Mouse (Mus musculus) liver, embryonic 14.5 days (tissue): ENCODE data around the gene 4921511C20Rik. TPM values are rescaled to one million over a fixed set of nuclear protein-coding genes. Genes with fewer than 3 reads are reported as not detected.

ENCODE experiments used
- ATAC-seq: fragments of 200-750 bp; cut with Nextera tagmentation; 2 replicates; pipeline ENCODE4 v1.8.0; 2017; ENCODE audit warnings: moderate number of reproducible peaks, mild to moderate bottlenecking, moderate library complexity; ENCODE audit not compliant: insufficient read depth
- DNase-seq, 3 experiments: peaks; one replicate each; pipeline ENCODE4 v3.0.0-alpha.2; 2012 to 2013; ENCODE audit warnings: low read depth in 3 of 3, low spot score in 3 of 3
- H3K27ac ChIP-seq: fragments of 300-500 bp; sonication (generic); 2 replicates; pipeline ENCODE4 v1.5.1; 2014; ENCODE audit warnings: moderate library complexity, mild to moderate bottlenecking, control low read depth, inconsistent platforms
- H3K27me3 ChIP-seq: fragments of 300-500 bp; sonication (generic); 2 replicates; pipeline ENCODE4 v1.6.1; 2014; ENCODE audit warnings: mild to moderate bottlenecking, low read length, moderate library complexity; ENCODE audit not compliant: control insufficient read depth, insufficient read depth
- H3K36me3 ChIP-seq: fragments of 300-500 bp; sonication (generic); replicated peaks from 2 replicates; pipeline ENCODE4 v1.6.1; 2014; ENCODE audit warnings: low read depth; ENCODE audit not compliant: control insufficient read depth, insufficient read depth
- H3K4me1 ChIP-seq, 2 experiments: fragments of 200-500 bp in 1 of 2; fragments of 300-500 bp in 1 of 2; sonication (generic) in 1 of 2; replicated peaks; 2 replicates each; pipeline ENCODE4 v1.6.1; 2012 to 2014; ENCODE audit warnings: antibody characterized with exemption in 1 of 2, inconsistent platforms in 1 of 2, low read length in 1 of 2; ENCODE audit not compliant: control insufficient read depth in 2 of 2, insufficient read depth in 2 of 2
- H3K4me2 ChIP-seq: fragments of 300-500 bp; sonication (generic); 2 replicates; pipeline ENCODE4 v1.6.1; 2014; ENCODE audit warnings: low read depth, mild to moderate bottlenecking, control low read depth, moderate library complexity
- H3K4me3 ChIP-seq, 2 experiments: fragments of 200-500 bp in 1 of 2; fragments of 300-500 bp in 1 of 2; sonication (generic) in 1 of 2; 2 replicates each; pipeline ENCODE4 v1.5.1; 2012 to 2014; ENCODE audit warnings: low read depth in 2 of 2, low read length in 2 of 2, mild to moderate bottlenecking in 2 of 2, control low read depth in 1 of 2, inconsistent platforms in 1 of 2, moderate library complexity in 1 of 2; ENCODE audit not compliant: insufficient read depth in 1 of 2
- H3K9ac ChIP-seq: fragments of 300-500 bp; sonication (generic); replicated peaks from 2 replicates; pipeline ENCODE4 v1.6.1; 2014; ENCODE audit warnings: mild to moderate bottlenecking, control low read depth, moderate library complexity
- H3K9me3 ChIP-seq: fragments of 300-500 bp; sonication (generic); 2 replicates; pipeline ENCODE4 v1.6.1; 2016; ENCODE audit warnings: low read length, mixed read lengths; ENCODE audit not compliant: control insufficient read depth
- CTCF ChIP-seq: IDR thresholded peaks from 2 replicates; pipeline ENCODE4 v1.5.1; 2016; ENCODE audit warnings: antibody characterized with exemption, low read depth, control low read depth
- EP300 ChIP-seq: IDR thresholded peaks from 2 replicates; pipeline ENCODE4 v1.6.1; 2016; ENCODE audit warnings: antibody characterized with exemption, low read depth
- WGBS: fragments of 180-500 bp; shearing (Covaris S2); extraction: QIAGEN DNeasy Blood & Tissue Kit; methylation state at CpG from one replicate; pipeline ENCODE4 v1.1.7; 2014; ENCODE audit not compliant: insufficient replicate concordance; 5-methylcytosine and 5-hydroxymethylcytosine counted together
- polyA plus RNA-seq, 2 experiments: library from polyadenylated mRNA; depleted of rRNA in 1 of 2; stranded (reverse) in 1 of 2; unstranded in 1 of 2; fragments of >200 nt; fragmentation: Nextera tagmentation in 1 of 2; extraction: Ambion mirVana in 1 of 2; gene quantifications; 2 replicates each; pipeline versions ENCODE4 v1.2.1 to v1.2.3; 2012 to 2014

4921511C20Rik gene
- polyA plus RNA-seq (2012; rRNA removed) (not detected in 2 replicates), polyA plus RNA-seq (2014; fragmentation: Nextera tagmentation; extraction: Ambion mirVana) (not detected in 2 replicates)

DNA sequence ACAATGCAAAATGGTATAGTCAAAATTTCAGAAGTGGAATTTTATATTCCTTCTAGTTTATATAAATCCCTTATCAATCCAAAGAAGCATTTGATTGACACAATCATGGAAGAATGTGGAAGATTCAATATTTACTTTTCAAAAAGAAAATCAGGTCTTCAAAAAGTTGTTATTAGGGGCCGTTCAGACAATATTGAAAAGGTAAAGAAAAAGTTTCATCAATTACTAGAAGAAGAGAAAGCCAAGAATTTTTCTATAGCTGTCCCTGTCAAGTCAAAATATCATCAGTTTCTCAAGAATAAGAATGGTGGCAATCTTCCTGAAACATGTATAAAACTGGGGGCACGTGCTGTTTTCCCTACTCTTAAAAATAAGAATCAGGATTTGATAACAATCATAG is at the start of gene 4921511C20Rik:
Gene 4921511C20Rik, plus strand, starts transcription at position 301 of the 400 bp plus-strand sequence.
- no peaks in the 10 kb centered on the region for H3K27me3 ChIP-seq
- ATAC-seq (no peak), DNase-seq (no peak)
- no peaks in the 10 kb centered on the region for H3K36me3 ChIP-seq
- WGBS: 59% methylated on average over 2 of the region's 2 CpGs
- no peaks in the 10 kb centered on the region for H3K9me3 ChIP-seq
- TF ChIP-seq EP300: no peak
- TF ChIP-seq CTCF: no peak
- no peak within 1 kb of the TSS for H3K9ac ChIP-seq
- no peaks in the 10 kb centered on the region for H3K4me1 ChIP-seq
- H3K27ac ChIP-seq: no peak within 1 kb of the TSS
- H3K4me2 ChIP-seq: no peak within 1 kb of the TSS
- no peak within 1 kb of the TSS for H3K4me3 ChIP-seq
